Mouse (Mus musculus): ENCODE data around the gene Iqcj. TPM values are rescaled to one million over a fixed set of nuclear protein-coding genes. Genes with fewer than 3 reads are reported as not detected.

Iqcj gene
- polyA plus RNA-seq, 1 experiment = not detected

DNA sequence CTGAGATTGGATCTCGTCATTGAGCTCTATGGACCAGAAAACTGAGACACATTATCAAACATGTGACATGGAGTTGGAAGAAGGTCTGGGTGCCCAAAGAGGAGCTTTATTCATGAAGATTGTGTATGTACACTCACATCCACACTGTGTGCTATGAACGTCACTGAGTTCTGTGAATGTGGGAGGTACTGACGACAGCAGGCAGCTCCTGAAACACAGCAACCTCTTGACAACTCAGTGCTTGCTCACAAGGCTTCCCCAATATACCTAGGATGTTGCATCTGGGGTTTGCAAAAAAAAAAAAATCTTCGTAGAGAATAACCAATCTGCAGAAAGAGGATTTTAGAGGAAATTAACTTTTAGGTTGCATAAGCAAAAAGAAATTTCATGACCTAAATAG, 31.1 kb downstream of the Iqcj start:
- H3K4me3 ChIP-seq (ENCODE audit: low read depth, low read length) = no peak overlapping the region
- no peaks in the 10 kb centered on the region for H3K36me3 ChIP-seq (ENCODE audit: control insufficient read depth, insufficient read depth, low read length)
- no peak overlapping the region for H3K27ac ChIP-seq (ENCODE audit: insufficient read depth, low read depth, low read length)
- no peaks in the 10 kb centered on the region for H3K4me1 ChIP-seq (ENCODE audit: control insufficient read depth, insufficient read depth, insufficient read length, low read length)
- no peak for TF ChIP-seq CTCF (IDR thresholded peaks at IDR 0.05; ENCODE audit: extremely low read depth, insufficient read length, insufficient replicate concordance, low read depth, low read length)
- TF ChIP-seq POLR2A (IDR thresholded peaks at IDR 0.05; ENCODE audit: low read depth, low read length) = no peak
- H3K27me3 ChIP-seq (ENCODE audit: control insufficient read depth, insufficient read depth, low read length) = no peaks in the 10 kb centered on the region
- WGBS = 77% methylated on average over 4 of the region's 4 CpGs

DNA sequence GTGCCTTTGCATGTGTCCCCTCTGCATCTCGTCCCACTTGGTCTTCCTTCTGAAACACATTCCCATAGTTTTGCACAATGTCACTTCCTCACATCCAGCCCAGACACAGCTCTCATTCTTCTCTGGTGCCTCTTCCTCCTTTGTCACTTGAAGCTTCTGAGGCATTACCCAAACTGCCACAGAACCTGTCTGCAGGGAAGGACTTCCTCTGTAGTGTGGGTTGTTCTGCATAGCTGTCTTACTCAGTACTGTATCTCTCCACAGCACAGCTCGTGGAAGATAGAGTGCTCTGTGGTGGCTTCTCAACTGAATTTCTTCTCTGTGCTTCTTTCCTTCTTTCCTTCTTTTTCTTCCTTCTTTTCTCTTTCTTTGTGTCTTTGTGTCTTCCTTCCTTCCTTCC, 33.4 kb downstream of the Iqcj start:
- TF ChIP-seq POLR2A (IDR thresholded peaks at IDR 0.05; ENCODE audit: low read depth, low read length) = no peak
- no peak for TF ChIP-seq CTCF (IDR thresholded peaks at IDR 0.05; ENCODE audit: extremely low read depth, insufficient read length, insufficient replicate concordance, low read depth, low read length)
- Histone ChIP-seq H3K36me3 (ENCODE audit: control insufficient read depth, insufficient read depth, low read length) (no peaks in the 10 kb centered on the region), H3K4me3 (ENCODE audit: low read depth, low read length) (no peak overlapping the region), H3K27ac (ENCODE audit: insufficient read depth, low read depth, low read length) (no peak overlapping the region), H3K4me1 (ENCODE audit: control insufficient read depth, insufficient read depth, insufficient read length, low read length) (no peaks in the 10 kb centered on the region), H3K27me3 (ENCODE audit: control insufficient read depth, insufficient read depth, low read length) (no peaks in the 10 kb centered on the region)
- WGBS = 49% methylated on average over 2 of the region's 2 CpGs

DNA sequence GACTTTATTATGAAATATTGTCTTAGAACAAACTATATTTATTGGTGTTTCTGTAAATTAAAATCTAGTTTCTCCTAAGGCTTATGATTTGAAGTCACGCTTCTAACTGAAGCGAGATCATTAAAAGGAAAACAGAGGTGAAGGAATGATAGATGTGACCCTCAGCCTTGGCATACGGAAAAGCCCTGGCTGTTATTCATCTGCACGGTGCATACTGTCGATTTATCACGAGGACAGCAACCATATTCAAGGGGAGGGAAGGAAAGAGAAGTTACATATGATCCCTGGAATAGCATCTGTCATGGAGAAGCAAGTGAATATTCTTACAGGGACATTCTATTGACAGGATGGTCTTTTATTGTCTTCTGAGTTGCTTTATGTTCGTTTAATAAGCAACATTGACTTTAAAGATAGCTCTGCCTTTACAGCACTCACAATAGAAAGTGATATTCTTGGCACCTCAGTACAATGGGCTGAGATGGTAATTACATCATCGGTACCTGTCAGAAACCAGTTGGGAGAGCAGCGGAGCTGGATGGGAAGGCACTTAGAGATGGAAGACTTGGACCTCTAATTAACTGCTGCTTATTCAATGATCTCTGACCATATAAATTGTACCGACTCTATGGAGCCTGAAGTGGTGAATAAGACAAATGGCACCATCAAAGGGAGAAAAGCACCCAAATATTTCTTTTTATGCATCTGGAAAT, 38.6 kb downstream of the Iqcj start:
- Histone ChIP-seq H3K27me3 (ENCODE audit: control insufficient read depth, insufficient read depth, low read length) (no peaks in the 10 kb centered on the region), H3K27ac (ENCODE audit: insufficient read depth, low read depth, low read length) (no peak overlapping the region), H3K4me1 (ENCODE audit: control insufficient read depth, insufficient read depth, insufficient read length, low read length) (no peaks in the 10 kb centered on the region), H3K36me3 (ENCODE audit: control insufficient read depth, insufficient read depth, low read length) (no peaks in the 10 kb centered on the region), H3K4me3 (ENCODE audit: low read depth, low read length) (no peak overlapping the region)
- TF ChIP-seq CTCF (IDR thresholded peaks at IDR 0.05; ENCODE audit: extremely low read depth, insufficient read length, insufficient replicate concordance, low read depth, low read length) = no peak
- TF ChIP-seq POLR2A (IDR thresholded peaks at IDR 0.05; ENCODE audit: low read depth, low read length) = no peak
- WGBS = 77% methylated on average over 10 of the region's 10 CpGs

DNA sequence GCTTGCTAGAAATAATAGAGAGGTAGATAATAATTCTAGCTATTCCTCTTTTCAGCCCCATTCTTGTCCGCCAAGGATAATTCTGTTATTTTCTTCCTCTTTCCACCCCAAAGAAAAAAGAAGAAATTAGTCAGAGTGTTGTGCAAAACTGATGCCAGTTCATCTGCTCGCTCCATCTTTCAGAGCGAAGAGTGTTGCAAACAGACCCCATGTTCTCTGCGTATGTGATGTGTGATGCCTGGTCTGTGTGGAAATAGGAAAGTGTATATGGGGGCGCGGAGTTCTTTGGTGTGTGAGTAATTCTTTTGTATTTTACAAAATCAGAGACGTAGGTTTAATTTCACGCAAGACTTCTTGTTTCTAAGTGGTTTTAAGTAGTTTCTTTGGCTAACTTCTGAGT, 39.2 kb downstream of the Iqcj start:
- H3K4me3 ChIP-seq (ENCODE audit: low read depth, low read length) = no peak overlapping the region
- 96% methylated on average over 8 of the region's 8 CpGs for WGBS
- H3K36me3 ChIP-seq (ENCODE audit: control insufficient read depth, insufficient read depth, low read length) = no peaks in the 10 kb centered on the region
- TF ChIP-seq CTCF (IDR thresholded peaks at IDR 0.05; ENCODE audit: extremely low read depth, insufficient read length, insufficient replicate concordance, low read depth, low read length) (no peak), POLR2A (IDR thresholded peaks at IDR 0.05; ENCODE audit: low read depth, low read length) (no peak)
- H3K4me1 ChIP-seq (ENCODE audit: control insufficient read depth, insufficient read depth, insufficient read length, low read length) = no peaks in the 10 kb centered on the region
- H3K27me3 ChIP-seq (ENCODE audit: control insufficient read depth, insufficient read depth, low read length) = no peaks in the 10 kb centered on the region
- no peak overlapping the region for H3K27ac ChIP-seq (ENCODE audit: insufficient read depth, low read depth, low read length)

DNA sequence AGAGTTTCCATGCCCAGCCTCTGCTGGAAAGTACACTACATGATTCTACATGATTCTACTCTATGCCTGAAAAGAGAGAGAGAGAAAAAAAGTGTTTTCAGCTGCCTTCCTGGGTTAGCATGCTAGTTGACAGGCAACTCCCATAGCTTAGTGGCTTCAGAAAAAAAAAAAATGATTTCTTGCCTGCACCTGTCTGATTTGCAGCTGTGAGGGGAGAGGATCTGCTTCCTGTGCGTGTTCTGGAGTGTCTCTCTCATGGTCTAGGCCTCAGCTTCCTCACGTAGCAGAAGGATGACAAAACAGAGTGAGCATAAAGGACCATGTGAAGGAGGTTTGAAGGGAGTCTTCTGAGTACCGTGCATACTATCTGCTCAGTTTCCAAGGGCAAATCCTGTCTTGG, 39.9 kb downstream of the Iqcj start:
- WGBS = 76% methylated on average over 3 of the region's 3 CpGs
- H3K27me3 ChIP-seq (ENCODE audit: control insufficient read depth, insufficient read depth, low read length) = no peaks in the 10 kb centered on the region
- H3K36me3 ChIP-seq (ENCODE audit: control insufficient read depth, insufficient read depth, low read length) = no peaks in the 10 kb centered on the region
- H3K4me1 ChIP-seq (ENCODE audit: control insufficient read depth, insufficient read depth, insufficient read length, low read length) = no peaks in the 10 kb centered on the region
- H3K4me3 ChIP-seq (ENCODE audit: low read depth, low read length) = no peak overlapping the region
- no peak overlapping the region for H3K27ac ChIP-seq (ENCODE audit: insufficient read depth, low read depth, low read length)
- no peak for TF ChIP-seq CTCF (IDR thresholded peaks at IDR 0.05; ENCODE audit: extremely low read depth, insufficient read length, insufficient replicate concordance, low read depth, low read length)
- TF ChIP-seq POLR2A (IDR thresholded peaks at IDR 0.05; ENCODE audit: low read depth, low read length) = no peak

DNA sequence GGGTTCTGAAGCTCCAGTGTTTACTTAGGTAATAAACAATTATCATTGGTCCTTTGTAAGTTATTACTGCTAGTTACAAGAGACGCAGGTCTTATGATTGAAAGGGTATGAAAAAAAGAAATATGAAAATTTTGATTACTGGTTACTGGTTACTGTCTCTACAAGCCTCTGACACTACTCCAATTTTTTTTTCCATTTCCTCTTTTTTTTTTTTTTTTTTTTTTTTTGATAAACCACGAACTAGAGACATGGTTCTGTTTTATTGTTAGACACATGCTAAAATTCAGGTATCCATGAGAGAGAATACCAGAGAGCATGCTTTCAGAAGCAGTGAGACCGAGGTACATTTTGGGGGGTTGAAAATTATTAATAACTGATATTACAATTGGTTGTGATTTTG, 43.8 kb downstream of the Iqcj start:
- 57% methylated on average over 3 of the region's 3 CpGs for WGBS
- TF ChIP-seq POLR2A (IDR thresholded peaks at IDR 0.05; ENCODE audit: low read depth, low read length) (no peak), CTCF (IDR thresholded peaks at IDR 0.05; ENCODE audit: extremely low read depth, insufficient read length, insufficient replicate concordance, low read depth, low read length) (no peak)
- H3K27me3 ChIP-seq (ENCODE audit: control insufficient read depth, insufficient read depth, low read length) = no peaks in the 10 kb centered on the region; the same call in 1 of the 2 replicates
- no peak overlapping the region for H3K4me3 ChIP-seq (ENCODE audit: low read depth, low read length)
- H3K4me1 ChIP-seq (ENCODE audit: control insufficient read depth, insufficient read depth, insufficient read length, low read length) = no peaks in the 10 kb centered on the region
- no peak overlapping the region for H3K27ac ChIP-seq (ENCODE audit: insufficient read depth, low read depth, low read length)
- no peaks in the 10 kb centered on the region for H3K36me3 ChIP-seq (ENCODE audit: control insufficient read depth, insufficient read depth, low read length)

DNA sequence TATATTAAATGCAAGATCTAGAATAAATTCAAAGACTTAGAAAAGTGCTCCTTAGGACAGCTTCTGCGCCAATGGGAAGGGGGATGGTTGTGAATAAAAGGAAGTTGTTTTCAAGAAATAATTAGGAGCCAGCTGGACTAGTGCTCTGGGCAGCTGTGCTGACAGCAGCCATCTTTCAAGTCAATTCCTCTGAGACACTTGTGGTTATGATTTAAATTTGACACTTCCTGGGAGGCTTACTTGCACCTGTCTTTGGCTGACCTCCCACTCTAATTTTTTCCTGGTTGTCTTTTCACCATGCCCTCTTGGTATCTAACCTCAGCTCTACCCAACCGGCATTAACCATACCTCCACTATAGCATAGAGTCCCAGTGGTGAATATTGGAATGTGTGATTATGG, 55.0 kb downstream of the Iqcj start:
- TF ChIP-seq CTCF (IDR thresholded peaks at IDR 0.05; ENCODE audit: extremely low read depth, insufficient read length, insufficient replicate concordance, low read depth, low read length) (no peak), POLR2A (IDR thresholded peaks at IDR 0.05; ENCODE audit: low read depth, low read length) (no peak)
- H3K27ac ChIP-seq (ENCODE audit: insufficient read depth, low read depth, low read length) = no peak overlapping the region
- H3K36me3 ChIP-seq (ENCODE audit: control insufficient read depth, insufficient read depth, low read length) = no peaks in the 10 kb centered on the region
- no peak overlapping the region for H3K4me3 ChIP-seq (ENCODE audit: low read depth, low read length)
- no peaks in the 10 kb centered on the region for H3K27me3 ChIP-seq (ENCODE audit: control insufficient read depth, insufficient read depth, low read length)
- no peaks in the 10 kb centered on the region for H3K4me1 ChIP-seq (ENCODE audit: control insufficient read depth, insufficient read depth, insufficient read length, low read length)
- WGBS = 69% methylated on average over 2 of the region's 2 CpGs
